Mouse (Mus musculus): ENCODE measurements around the gene Sp1.

Gene Sp1

GRCm38 (mm10) chr15:102470183-102470604 lies 64.3 kb downstream of the Sp1 start, which contains the start of gene Pcbp2:
Gene Pcbp2, plus strand, starts transcription at chr15:102470539.
- CTCF ChIA-PET, result interaction anchor here (0.5 to 2.1 kb wide), 26 partner anchors 8 to 200 kb away, joined by 3 to 14 read pairs (median 4); partner anchors contain the start of genes Tarbp2 (in 2 of the 4), Aaas (in 1 of the 4), Npff (in 1 of the 4) and Prr13 (in 1 of the 4)
- POLR2A ChIA-PET, result interaction anchor here (0.5 to 3.0 kb wide), 140 partner anchors 8 to 802 kb away, joined by 3 to 89 read pairs (median 5); partner anchors contain the start of genes Prr13 (in 4 of the 4), Sp1 (in 4 of the 4), Aaas (in 3 of the 4) and Amhr2 (in 3 of the 4)

DNA sequence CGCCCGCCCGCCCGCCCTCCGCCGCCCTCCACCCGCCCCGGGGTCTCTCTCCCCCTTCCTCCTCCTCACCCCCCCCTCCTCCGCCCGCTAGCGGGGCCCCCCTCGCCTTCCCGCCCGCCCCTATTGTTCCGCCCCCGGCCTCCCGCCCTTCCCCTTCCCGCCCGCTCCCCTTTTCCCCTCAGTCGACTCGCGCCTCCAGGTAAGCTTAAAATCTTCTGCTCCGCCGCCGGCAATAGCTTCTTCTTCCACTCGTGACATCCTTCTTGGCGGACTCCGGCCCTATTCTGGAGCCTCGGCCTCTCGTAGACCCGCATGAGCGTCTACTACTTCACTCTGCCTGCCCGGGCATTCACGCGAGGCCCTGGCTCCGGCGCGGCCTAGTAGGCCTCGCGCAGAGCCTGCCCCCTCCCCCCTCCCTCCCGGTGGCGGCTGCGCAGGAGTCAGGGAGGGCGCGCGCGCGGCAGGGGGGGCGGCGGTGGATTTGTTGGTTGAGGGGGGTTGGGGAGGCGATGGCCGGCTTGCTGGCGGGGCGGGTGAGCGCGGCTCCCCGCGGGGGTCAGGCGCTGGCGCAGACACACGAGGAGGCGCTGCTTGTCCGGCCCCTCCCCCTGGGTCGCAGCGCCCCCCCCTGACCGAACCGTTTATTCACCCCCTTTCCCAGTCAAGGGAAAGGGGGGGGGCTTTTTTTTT lies 64.8 kb downstream of the Sp1 start:
- POLR2A ChIA-PET, result interaction anchor here (0.5 to 3.0 kb wide), 161 partner anchors 8 to 731 kb away, joined by 3 to 89 read pairs (median 5); partner anchors contain the start of genes Sp1 (in 4 of the 4), Aaas (in 3 of the 4), Prr13 (in 3 of the 4) and Tarbp2 (in 3 of the 4)
- CTCF ChIA-PET, result interaction anchor here (0.6 to 2.1 kb wide), 28 partner anchors 9 to 200 kb away, joined by 3 to 14 read pairs (median 4); partner anchors contain the start of genes Tarbp2 (in 2 of the 4), Aaas (in 1 of the 4), Npff (in 1 of the 4) and Prr13 (in 1 of the 4)

DNA sequence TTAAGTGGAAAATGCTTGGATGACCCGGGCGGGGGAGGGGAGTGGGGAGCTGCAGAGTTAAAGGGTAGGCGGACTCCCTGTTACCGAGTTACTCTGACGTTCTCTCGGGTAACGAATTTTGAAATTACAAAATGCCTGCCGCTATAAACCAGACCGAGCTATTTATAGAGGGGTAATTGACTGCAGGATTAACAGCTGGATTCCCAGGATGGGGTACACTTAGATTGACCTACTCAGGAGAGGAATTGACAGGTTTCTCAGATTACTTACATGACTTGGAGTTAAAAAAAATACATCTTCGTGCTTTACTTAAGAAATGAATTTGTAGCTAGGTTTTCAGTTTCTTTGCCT lies 65.3 kb downstream of the Sp1 start:
- CTCF ChIA-PET, result interaction anchor here in 3 of 4 experiments (0.6 to 2.1 kb wide), 12 partner anchors 9 to 706 kb away, joined by 3 to 14 read pairs (median 4); partner anchors contain the start of genes Npff (in 1 of the 3) and Tarbp2 (in 1 of the 3)
- POLR2A ChIA-PET, result interaction anchor here (0.6 to 3.0 kb wide), 103 partner anchors 8 to 586 kb away, joined by 3 to 89 read pairs (median 5); partner anchors contain the start of genes Prr13 (in 3 of the 4), Sp1 (in 3 of the 4), Tarbp2 (in 3 of the 4) and Atp5g2 (in 2 of the 4)

- POLR2A ChIA-PET, result interaction anchor here in 3 of 4 experiments (0.6 to 3.0 kb wide), 83 partner anchors 7 to 586 kb away, joined by 3 to 89 read pairs (median 5); partner anchors contain the start of genes Tarbp2 (in 3 of the 3), Atp5g2 (in 2 of the 3), Map3k12 (in 2 of the 3) and Prr13 (in 2 of the 3)
- CTCF ChIA-PET, result interaction anchor here in 3 of 4 experiments (0.6 to 2.1 kb wide), 10 partner anchors 10 to 706 kb away, joined by 3 to 14 read pairs (median 4); partner anchors contain the start of genes Npff (in 1 of the 3) and Tarbp2 (in 1 of the 3)
These were observed 65.8 kb downstream of the Sp1 start for GRCm38 (mm10) chr15:102471727-102472126.

DNA sequence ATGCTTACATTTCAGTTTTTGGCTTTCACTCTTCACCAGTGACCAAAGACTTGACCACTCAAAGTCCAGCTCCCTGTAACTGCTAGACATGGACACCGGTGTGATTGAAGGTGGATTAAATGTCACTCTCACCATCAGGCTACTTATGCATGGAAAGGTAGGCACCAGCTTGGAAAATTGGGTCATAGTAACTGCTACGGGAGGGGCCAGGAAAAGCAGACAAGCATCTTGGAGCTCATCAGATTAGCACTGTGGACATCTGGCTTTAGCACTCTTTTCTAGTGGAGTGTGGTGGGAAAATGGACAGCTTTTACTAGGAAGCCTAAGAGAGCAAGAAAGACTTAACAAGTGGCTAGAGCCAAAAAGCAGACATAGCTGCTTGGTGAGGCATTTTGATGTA lies 67.3 kb downstream of the Sp1 start:
- POLR2A ChIA-PET, result interaction anchor here (0.5 to 15.3 kb wide), 34 partner anchors 8 to 199 kb away, joined by 3 to 518 read pairs (median 5); partner anchors contain the start of genes Tarbp2 (in 3 of the 4), Gm10337 (in 2 of the 4), Sp1 (in 2 of the 4) and Amhr2 (in 1 of the 4)
- CTCF ChIA-PET, result no interaction called here

DNA sequence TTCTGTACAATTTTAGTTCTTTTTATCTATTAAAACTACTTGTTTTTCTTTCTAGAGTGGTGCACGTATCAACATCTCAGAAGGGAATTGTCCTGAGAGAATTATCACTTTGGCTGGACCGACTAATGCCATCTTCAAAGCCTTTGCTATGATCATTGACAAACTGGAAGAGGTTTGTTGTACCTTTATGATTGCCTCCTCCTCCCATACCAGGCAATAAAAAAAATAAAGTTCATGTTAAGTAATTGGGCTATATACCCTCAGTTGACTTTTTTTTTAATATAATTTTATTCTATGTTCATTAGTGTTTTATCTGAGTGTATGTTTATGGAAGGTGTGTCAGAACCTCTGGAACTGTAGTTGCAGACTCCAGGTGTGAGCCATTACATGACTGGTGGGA lies 68.6 kb downstream of the Sp1 start:
- CTCF ChIA-PET, result no interaction called here
- POLR2A ChIA-PET, result interaction anchor here in 2 of 4 experiments (0.7 to 15.3 kb wide), 9 partner anchors 8 to 75 kb away, joined by 3 to 518 read pairs (median 8); partner anchors contain the start of genes Gm10337 (in 1 of the 2) and Tarbp2 (in 1 of the 2)

- ChIA-PET CTCF (no interaction called here), POLR2A (interaction anchor here in 3 of 4 experiments (0.6 to 15.3 kb wide), 17 partner anchors 10 to 78 kb away, joined by 3 to 518 read pairs (median 4); partner anchors contain the start of genes Pcbp2 (in 3 of the 3), Gm10337 (in 1 of the 3), Sp1 (in 1 of the 3) and Tarbp2 (in 1 of the 3))
These were observed 77.2 kb downstream of the Sp1 start for GRCm38 (mm10) chr15:102483136-102483535.

- CTCF ChIA-PET, result interaction anchor here in 3 of 4 experiments (0.6 to 0.9 kb wide), 9 partner anchors 24 to 1255 kb away, joined by 3 to 5 read pairs (median 3); no protein-coding TSS in a partner anchor
- POLR2A ChIA-PET, result interaction anchor here (0.6 to 15.3 kb wide), 46 partner anchors 8 to 1219 kb away, joined by 3 to 518 read pairs (median 4); partner anchors contain the start of genes Pcbp2 (in 3 of the 4), Gm10337 (in 2 of the 4), Map3k12 (in 2 of the 4) and Sp1 (in 2 of the 4)
These were observed 79.9 kb downstream of the Sp1 start for GRCm38 (mm10) chr15:102485853-102486252.

Measured in embryonic stem cell, embryonic (primary cell).